Mouse (Mus musculus) liver, postnatal 0 days (tissue): ENCODE measurements around the gene Rapgef4.
"Not testable (repeated sequence)": the region's sequence is repeated elsewhere in the genome, so short reads cannot be mapped to it uniquely, and the experiment has no call there.

Source experiments
- CTCF ChIP-seq: sonication (generic); IDR thresholded peaks from 2 replicates; pipeline ENCODE4 v1.5.1; 2016; ENCODE audit warnings: antibody characterized with exemption, low read depth
- EP300 ChIP-seq: IDR thresholded peaks from 2 replicates; pipeline ENCODE4 v1.6.1; 2016; ENCODE audit warnings: antibody characterized with exemption, low read depth, mild to moderate bottlenecking

DNA sequence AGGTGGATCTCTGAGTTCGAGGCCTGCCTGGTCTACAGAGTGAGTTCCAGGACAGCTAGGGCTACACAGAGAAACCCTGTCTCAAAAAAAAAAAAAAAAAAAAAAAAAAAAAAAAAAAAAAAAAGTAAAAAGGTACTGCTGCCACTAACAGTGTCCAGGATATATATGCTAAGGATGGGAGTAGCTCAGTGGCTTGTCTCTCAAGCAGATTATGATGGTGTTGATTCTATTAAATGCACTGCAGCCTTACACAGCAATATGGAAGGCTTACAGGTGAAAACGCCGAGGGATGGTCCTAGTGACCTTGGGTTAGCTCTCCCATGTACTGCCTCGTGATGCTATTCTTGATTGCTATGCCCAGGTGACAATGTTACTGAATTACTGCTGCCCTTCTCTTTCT lies 160.7 kb downstream of the Rapgef4 start:
- TF ChIP-seq CTCF, EP300: not testable (repeated sequence)
